Mouse (Mus musculus) NIH3T3 (cell line): Measurements from ENCODE around the gene Pole3.

Experiments used
- DNase-seq: peaks from one replicate; pipeline ENCODE4 v3.0.0-alpha.2; 2012; ENCODE audit warnings: low read depth

The Pole3 gene

DNA sequence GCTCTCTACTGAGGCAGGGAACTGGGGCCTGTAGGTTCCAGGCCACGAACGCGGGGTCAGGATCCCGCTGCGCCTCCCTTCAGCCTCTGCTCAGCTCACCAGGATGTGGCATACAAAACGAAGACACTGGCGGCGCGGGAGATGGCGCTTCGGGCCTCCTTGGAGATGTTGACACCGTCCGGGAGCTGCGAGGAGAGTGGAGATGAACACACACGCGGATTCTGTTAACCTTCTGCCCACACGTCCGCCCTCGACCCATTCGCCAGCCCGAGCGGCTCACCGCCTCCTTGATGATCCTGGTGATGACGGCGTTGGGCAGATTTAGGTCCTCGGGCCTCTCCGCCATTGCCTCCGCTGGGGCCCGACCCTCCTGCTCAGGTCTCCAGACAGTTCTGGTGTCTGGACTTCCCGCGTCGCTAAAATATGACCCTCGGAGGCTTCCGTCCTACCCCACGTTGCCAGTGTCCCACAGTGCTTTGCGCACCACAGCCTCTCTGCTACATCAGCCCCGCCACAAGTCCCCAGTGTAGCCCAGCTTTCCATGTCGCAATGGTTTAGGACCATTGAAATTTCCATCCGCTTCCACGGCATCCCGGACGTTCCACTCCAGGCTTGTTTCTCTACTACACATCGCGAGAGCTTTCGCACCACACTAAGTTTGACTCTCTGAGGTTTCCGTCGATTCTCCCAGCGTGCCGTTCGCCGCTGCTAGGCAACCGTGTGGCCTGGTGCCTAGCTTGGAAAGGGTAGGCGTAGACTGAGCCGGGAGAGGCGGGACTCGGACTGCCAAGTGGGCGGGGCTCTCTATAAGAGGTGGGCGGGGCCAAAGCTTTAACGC lies at the start of gene Pole3, which contains the start of gene 4933430I17Rik:
Pole3 (minus strand) TSS at position 418 of the 838 bp plus-strand sequence.
4933430I17Rik (plus strand) TSS at position 719 of the 838 bp plus-strand sequence.
- peak; percentile 100 for DNase-seq

DNA sequence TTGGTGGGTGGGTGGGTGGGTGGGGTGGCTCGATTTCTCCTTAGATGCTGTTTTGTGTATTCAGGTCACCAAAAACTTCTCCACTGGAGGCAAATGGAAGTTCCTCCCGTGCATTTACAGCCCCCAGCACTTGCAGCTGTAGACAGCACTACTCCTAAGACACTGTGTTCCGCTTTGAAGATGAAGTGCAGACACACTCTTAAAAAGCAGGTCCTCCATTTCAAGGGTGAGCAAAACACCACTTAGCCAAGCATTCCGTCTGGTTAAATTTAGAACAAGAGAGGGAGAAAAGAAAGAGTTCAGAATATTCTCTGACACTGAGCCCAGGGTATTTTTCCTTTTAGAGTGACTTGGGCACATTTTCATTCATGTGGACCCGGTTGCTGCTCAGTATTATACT lies 45.2 kb upstream of the Pole3 start:
- no peak for DNase-seq

DNA sequence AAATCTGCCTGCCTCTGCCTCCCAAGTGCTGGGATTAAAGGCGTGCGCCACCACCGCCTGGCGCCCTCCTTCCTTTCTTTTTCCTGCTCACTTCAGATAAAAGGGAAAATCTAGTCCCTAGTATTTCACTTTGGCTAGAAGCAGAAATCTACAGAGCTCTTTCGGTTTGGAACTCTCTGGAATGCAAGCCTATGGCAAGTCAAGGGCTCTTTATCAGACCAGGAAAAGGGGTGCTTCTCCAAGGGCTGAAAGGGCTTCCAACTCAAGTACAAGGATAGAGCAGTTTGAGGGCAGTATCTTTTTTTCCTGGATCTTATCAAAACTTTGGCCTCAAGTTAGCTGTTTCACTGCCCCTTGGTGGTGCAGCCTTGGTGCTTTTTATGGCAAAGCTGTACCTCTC lies 44.7 kb upstream of the Pole3 start:
- no peak for DNase-seq

DNA sequence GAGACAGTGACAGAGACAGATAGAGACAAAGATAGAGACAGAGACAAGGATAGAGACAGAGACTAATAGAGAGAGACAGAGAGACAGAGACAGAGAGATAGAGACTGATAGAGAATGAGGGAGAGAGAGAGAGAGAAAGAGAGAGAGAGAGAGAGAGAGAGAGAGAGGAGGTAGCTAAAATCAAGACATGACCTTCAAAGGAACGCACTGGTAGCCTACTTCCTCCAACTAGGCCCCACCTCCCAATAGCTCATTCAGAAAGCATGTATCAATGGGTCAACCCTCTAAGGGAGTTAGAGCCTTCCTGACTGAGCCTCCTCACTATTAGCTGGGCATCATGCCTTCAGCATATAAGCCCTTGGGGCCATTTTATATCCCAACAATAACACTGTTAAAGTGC lies 43.5 kb upstream of the Pole3 start:
- no peak for DNase-seq

DNA sequence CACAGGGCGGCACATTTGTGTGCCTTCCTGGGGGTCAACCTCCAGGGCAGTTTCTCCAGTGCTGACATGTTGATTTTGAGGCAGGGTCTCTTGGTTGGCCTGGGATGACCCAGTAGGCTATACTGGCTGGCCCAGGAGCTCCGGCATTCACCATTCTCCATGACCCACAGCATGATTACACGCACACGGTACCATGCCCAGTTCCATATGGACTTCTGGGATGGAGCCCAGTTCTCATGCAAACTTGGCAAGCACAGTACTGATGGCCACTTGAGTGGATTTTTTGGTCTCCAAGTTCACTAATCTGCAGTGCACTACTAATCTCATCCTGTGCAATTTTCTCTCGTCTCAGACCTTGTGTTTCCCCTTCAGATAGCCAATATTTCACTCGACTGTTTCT lies 42.8 kb upstream of the Pole3 start:
- DNase-seq: peak; percentile 41

DNA sequence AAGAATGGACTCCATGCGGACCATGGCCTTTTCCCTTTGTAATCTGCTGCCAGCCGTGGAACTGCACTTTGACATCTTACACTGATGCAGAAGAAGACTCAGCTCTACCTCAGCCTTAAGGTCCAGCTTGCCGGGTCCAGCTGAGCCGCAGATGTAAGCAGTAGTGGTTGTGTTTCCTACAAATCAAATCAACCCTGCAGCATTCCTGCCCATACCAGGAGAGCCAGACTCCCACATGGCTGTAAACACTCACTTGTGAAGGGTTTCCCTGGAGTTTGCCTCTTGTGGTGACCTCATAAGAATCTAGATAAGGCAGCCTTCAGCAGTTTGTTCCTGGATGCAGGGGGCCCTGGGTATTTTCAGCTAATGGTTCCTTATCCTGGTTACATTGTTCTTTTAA lies 41.7 kb upstream of the Pole3 start:
- no peak for DNase-seq

DNA sequence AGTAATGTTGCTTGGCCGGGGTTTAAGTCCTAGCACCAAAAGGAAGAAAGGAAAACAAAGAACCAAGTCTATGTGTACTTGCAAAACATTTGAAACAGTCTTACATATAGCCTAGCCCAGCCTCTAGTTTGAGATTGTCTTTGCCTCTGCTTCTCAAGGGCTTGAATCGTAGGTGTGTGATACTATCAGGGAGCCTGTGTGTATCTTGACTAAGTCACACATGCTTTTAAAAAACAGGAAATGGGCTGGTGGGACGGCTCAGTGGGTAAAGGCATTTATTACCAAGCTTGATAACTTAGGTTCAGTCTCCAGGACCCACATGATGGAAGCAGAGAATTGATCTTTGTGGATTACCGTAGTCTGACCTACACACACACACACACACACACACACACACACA lies 37.1 kb upstream of the Pole3 start:
- no peak for DNase-seq

DNA sequence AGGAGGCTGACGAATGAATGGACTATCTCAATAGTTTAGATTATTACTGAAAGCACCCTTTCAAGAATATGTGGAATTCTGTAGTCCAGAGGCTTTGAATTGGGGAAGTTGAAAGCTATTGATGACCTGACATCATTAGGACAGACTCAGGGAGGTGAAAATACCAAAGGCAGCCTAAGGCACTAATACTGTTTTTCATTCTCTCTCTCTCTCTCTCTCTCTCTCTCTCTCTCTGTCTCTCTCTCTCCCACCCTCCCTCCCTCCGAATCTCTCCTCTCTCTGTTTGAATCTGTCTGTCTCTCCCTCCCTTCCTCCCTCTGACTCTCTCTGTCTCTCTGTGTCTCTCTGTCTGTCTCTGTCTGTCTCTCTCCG lies 36.7 kb upstream of the Pole3 start:
- no peak for DNase-seq

DNA sequence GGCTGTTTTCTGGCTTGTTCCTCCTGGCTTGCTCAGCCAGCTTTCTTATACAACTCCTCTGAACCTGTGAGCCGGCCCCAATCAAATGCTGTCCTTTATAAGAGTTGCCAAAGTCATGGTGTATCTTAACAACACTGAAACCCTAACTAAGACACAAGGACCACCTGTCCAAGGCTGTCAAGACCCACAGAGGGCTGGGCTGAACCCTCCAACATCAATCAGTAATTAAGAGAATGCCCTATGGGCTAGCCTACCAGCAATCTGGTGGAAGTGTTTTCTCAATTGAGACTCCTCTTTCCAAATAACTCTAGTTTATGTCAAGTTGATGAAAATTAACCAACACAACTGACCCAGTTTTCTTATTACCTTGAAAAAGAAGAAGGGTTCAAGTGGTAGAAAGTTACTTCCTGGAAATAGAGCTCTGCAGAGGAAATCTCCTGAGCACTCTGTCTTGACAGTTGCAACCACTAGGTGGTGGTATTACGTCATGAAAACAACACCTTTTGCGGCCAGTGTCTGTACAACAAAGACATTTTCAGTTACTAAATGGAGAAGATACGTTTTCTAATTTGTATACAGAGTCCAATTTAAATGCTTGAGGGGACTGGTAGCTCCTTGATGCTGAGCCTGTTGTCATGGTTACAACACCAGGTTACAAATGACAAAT lies 36.2 kb upstream of the Pole3 start:
- peak; percentile 91 for DNase-seq

DNA sequence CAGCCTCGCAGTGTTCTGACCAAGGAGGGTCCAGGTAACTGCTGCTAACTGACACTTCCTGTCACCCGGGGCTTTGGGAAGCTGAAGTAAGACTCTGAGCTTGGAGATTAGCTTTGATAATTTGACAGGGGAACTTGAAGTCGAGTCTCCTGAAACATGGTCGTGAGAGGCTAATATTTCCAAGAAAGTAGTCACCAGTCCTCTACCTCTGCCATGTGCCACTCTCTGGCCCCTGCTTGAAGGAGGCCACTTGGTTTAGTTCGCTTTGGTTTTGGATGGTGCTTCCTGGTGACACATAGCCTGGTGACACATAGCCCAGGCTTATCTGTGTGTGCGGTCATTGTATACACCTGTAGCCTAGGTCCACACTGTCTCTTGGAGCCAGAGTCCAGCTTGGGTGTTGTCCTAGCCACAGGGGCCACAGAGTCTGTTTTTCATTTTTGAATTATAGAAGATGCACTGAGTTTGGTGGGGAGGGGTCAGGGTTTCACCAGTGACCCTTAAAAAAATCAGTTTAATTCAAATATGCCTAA lies 35.0 kb upstream of the Pole3 start, which contains the start of gene Rgs3:
Rgs3 (plus strand) TSS at position 51 of the 533 bp plus-strand sequence.
- no peak for DNase-seq

DNA sequence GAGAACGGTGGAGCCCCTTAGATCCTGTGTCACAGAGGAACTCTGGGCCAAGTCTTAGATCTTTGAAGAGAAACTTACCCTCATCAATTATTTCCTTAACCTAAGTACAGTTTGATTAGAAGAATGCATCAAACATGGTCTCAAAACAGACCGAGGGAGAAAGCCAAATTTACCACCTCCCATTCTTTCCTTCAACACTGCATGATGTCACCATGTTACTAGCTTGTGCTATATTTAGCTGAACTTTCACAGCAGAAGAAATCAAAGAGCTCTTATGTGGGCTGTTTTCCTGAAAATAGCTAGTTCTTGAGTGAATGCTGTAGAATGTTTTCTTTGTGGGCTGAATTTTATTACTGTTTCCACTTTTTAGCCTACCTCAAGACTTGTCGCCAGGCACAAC lies 32.6 kb upstream of the Pole3 start:
- no peak for DNase-seq

DNA sequence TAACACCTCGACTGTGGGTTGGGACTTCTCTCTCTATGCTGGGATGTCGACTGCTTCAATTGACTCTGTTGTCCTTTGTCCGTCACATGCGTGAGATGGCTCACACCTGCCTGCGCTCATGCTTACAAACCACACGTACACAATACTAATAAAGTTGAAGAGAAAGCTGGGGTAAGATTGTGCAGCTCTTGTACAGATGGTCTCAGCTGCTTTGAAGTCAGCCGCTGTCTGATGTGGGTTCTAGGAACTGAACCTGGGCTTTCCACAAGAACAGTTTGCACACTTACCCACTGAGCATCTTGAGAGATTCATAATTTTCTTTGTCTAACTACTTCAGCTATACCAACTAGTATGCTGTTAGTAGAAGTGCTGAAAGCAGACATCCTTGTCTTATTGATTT lies 27.1 kb upstream of the Pole3 start:
- no peak for DNase-seq

DNA sequence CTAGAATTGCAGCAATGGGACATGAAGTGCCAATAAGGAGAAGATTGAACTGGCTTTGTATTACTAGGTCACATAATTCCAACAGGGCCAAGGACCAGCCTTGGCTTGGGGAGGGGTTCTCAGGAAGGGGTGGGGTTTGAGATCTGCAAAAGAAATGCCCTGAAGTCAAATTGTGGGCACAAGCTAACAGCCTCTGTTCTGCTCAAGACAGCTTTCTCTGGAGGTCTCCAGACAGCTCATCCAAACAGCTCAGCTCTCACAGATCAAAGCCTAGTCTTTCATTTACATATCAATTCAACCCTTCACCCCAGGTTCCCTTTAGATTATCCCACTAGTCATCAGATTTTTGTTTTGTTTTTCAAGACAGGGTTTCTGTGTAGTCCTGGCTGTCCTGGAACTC lies 19.9 kb upstream of the Pole3 start:
- DNase-seq: no peak

DNA sequence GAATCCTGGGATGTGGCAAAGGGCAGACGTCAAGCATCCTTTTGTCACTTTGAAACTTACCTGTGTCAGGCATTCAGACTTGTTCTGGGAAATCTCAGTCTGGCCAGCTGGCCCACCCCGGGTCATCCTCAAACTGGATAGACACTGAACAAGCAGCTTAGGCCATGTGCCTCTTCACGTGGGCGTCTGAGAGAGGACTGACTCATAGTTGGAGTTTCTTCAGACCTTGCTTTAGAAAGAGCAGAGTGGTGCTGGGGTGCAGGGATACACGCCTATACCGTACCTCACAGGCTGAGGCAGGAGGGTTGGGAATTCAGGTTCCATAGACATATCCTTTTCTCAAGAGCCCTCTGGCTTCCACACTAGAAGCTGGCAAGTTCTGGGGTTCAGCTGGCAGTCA lies 18.9 kb upstream of the Pole3 start:
- DNase-seq: peak; percentile 18

DNA sequence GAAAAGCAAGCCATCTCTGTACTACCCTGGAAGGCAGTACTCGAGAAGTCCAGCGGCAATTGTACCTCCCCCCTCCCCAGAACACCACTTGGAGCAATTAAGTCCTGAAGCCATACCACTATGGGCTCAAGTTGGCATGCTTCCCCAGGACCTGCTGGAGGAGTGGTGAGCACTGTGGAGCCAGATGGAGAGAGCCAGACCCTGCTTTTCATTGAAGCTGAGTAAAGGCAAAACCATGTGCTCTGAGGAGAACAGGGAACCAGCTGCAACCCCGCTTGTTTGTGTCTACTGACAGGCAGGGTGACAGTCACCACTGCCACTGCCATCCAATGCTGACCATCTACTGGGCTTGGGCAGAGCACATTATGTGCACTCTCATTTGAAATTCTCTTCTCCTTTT lies 16.9 kb upstream of the Pole3 start:
- DNase-seq: no peak

DNA sequence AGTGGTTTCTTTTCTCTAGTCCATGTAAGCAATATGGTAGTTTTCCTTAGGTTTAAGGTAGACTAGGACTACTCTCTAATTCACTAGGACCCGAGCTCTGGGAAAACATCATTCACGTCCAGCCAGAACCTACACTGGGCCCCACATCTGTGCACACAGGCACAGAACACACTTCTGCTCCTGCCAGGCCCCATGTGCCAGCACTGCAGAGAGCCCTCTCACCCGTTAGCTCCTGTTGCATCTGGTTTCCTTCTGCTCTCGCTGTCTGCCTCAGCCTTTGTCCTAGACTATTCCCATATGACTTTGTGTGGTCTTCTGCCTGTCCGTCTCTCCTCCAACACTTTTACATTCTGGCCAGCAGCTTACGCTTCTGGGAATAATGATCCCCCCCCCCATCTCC lies 8.9 kb upstream of the Pole3 start:
- no peak for DNase-seq

DNA sequence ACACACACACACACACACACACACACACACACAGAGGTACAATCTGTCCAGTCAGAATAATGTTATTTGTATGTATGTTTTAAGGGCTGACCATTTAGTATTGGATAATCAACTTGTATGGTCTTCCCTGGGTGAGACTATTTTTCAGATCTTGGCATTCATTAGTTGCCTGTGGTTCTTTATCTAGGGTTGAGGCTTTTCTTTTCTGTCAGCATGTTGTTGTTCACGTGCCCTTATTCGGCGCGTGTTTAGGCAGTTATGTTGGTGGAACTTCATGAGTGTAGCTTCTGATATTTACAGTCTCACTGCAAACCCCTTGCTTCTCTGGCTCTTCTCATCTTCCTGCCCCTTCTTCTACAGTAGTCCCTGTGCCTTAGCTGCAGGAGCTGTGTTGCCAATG lies 2.8 kb upstream of the Pole3 start:
- DNase-seq: no peak

DNA sequence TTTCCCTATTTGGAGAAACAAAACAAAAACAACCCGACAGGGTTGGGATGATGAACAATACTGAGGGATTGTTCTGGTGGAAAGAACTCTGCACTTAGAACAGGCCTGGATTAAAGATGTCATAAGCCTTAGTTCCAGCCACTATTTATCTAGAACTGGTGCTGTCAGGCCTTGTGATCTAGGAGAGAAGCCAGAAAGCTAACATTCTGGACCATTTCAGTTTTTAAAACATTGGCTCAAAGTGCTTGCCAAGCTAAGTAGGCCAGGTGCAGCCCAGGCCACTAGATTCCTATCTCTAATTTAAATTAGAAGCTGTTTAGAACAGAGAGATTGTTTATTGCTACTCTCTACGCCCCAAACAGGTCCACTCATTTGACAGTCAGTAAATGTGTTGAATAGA lies 1.4 kb upstream of the Pole3 start:
- DNase-seq: no peak

DNA sequence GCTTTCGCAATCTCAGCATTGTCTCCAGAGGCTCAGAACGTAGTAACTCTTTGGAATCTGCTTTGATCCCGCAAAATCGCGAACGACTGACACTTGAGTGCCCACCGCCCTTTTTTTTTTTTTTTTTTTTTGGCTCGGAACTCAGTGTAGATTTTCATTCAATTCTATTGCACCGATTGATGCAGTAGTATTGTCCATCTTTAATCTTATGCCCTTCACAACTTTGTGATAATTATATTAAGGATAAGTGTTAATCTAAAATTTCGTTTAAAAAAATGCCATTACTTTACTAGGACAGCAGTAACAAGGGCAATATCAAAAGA lies 582 bp upstream of the Pole3 start:
- DNase-seq: no peak

DNA sequence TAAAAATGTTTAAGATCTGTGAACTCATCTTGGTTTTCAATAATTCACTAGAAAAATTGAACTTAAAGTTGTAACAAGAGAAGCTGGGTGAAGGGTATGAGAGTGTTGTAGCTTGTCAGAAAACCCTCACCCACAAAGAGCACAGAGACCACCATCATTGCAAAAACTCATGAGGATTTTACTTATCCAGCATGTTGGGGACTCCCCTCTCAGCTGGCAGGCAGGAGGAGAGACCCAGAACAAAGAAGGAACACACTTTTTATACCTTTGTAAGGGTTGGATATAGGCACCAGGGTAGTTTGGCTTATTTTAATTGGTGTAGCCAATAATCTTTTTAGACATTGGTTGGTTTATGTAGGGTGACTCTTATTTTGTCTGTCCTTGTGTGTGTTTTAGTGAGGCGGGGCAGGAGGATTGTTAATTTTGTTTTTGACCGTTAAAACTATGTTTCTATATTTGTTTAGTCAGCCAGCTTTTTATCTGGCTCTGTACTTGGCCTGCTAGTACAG lies 3.9 kb downstream of the Pole3 start:
- peak; percentile 9 for DNase-seq

DNA sequence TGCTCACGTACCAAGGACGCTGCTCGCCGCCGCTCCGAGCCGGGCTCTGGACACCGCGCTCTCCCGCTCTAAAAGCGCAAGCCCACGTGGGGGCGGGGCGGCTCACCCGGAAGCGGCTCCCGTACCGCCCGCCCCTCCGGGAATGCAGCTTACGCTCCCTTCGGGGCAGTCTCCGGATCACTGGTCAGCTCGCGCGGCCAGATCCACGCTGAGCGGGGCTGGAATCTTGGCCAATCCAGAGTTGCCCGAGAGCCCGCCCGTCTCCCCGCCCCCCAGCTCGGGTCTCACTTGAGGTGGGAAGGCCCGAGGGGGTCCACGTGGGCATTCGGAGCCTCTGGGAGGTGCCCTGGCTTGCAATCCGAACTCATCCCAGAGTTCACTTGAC lies 5.0 kb downstream of the Pole3 start, which contains the start of gene Alad:
Alad (minus strand) TSS at position 70 of the 385 bp plus-strand sequence.
- DNase-seq: peak; percentile 99

DNA sequence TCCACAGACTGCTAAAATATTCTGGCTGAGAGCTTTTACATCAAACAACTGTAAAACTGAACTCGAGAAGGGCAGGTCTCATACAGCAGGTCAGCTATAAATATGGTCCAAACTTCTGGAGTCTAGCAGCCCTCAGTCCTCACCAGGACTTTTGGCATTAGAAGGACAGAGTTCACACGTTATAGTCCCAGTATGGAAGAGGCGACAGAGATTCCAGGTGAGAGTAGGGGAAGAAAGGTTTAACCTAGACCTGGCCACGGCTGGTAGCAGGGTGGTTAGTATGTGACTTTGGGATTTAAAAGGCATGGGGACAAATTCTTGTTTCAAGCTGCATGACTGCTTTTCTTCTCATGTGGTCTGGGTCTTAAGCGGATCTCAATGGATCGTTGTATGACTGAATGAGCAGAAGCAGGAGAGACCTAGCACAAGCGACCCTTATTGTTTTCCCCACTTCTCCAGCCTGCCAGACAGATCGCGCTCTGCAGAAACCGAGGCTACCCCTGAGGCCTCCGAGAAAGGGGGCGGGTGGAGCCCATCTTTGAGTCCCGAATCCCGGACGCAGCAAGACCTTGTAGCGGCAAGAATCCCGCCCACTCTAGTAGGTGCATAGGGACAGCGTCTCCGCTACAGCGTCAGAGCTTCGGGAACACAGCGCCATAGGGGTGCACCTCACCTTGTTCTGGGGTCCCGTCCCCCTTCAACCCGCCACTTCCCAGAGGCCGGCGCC lies 5.6 kb downstream of the Pole3 start:
- no peak for DNase-seq
